Mouse (Mus musculus): Measurements from ENCODE around the gene Sh3glb2. TPM values are rescaled to one million over a fixed set of nuclear protein-coding genes. Genes with fewer than 3 reads are reported as not detected.

The Sh3glb2 gene
- polyA plus RNA-seq, 1 experiment from 2014 or later: 89.3 TPM

- Histone ChIP-seq H3K27me3 (ENCODE audit: insufficient read depth, poor library complexity, severe bottlenecking) (no peaks in the 10 kb centered on the region), H3K4me3 (peak overlapping the region; percentile 89), H3K4me1 (replicated peaks) (peaks cover 46% of the 10 kb centered on the region), H3K36me3 (peaks cover 49% of the 10 kb centered on the region), H3K9me3 (no peaks in the 10 kb centered on the region), H3K27ac (peak overlapping the region; percentile 93)
- DNase-seq (ENCODE audit: low spot score): no peak
- 70% methylated on average over 1 of the region's 1 CpGs for WGBS
Observed at GRCm38 (mm10) chr2:30393370-30393656, 34.2 kb upstream of the Sh3glb2 start.

- WGBS: under 1% methylated on average over 54 of the region's 54 CpGs
- no peaks in the 10 kb centered on the region for H3K9me3 ChIP-seq
Observed at GRCm38 (mm10) chr2:30392577-30393369, 33.6 kb upstream of the Sh3glb2 start.

GRCm38 (mm10) chr2:30392114-30392576 is 33.0 kb upstream of the Sh3glb2 start, which contains the start of gene Dolpp1:
Gene Dolpp1, plus strand, starts transcription at chr2:30392254.
- Histone ChIP-seq H3K36me3 (peaks cover 37% of the 10 kb centered on the region), H3K27me3 (ENCODE audit: insufficient read depth, poor library complexity, severe bottlenecking) (no peaks in the 10 kb centered on the region), H3K4me1 (replicated peaks) (peaks cover 35% of the 10 kb centered on the region), H3K27ac (peak within 1 kb of the TSS; percentile 93), H3K9me3 (no peaks in the 10 kb centered on the region), H3K4me3 (peak within 1 kb of the TSS; percentile 89)
- peak; percentile 99 for DNase-seq (ENCODE audit: low spot score)
- WGBS: under 1% methylated on average over 40 of the region's 40 CpGs

More at GRCm38 (mm10) chr2:30392577-30393369, 33.6 kb upstream of the Sh3glb2 start:
- Histone ChIP-seq H3K27me3 (ENCODE audit: insufficient read depth, poor library complexity, severe bottlenecking) (no peaks in the 10 kb centered on the region), H3K4me1 (replicated peaks) (peaks cover 41% of the 10 kb centered on the region), H3K36me3 (peaks cover 43% of the 10 kb centered on the region), H3K27ac (peak overlapping the region; percentile 93), H3K4me3 (peak overlapping the region; percentile 89)
- peak; percentile 93 for DNase-seq (ENCODE audit: low spot score)

GRCm38 (mm10) chr2:30389000-30389399 is 29.9 kb upstream of the Sh3glb2 start:
- H3K4me3 ChIP-seq: no peak overlapping the region
- H3K9me3 ChIP-seq: no peaks in the 10 kb centered on the region
- DNase-seq (ENCODE audit: low spot score): no peak
- H3K27ac ChIP-seq: no peak overlapping the region
- H3K27me3 ChIP-seq (ENCODE audit: insufficient read depth, poor library complexity, severe bottlenecking): no peaks in the 10 kb centered on the region
- H3K4me1 ChIP-seq (replicated peaks): peaks cover 30% of the 10 kb centered on the region
- WGBS: 92% methylated on average over 2 of the region's 2 CpGs
- H3K36me3 ChIP-seq: peaks cover 31% of the 10 kb centered on the region

GRCm38 (mm10) chr2:30386913-30387312 is 27.8 kb upstream of the Sh3glb2 start:
- Histone ChIP-seq H3K9me3 (no peaks in the 10 kb centered on the region), H3K36me3 (peaks cover 47% of the 10 kb centered on the region), H3K4me3 (no peak overlapping the region), H3K27me3 (ENCODE audit: insufficient read depth, poor library complexity, severe bottlenecking) (no peaks in the 10 kb centered on the region), H3K4me1 (replicated peaks) (peaks cover 14% of the 10 kb centered on the region), H3K27ac (no peak overlapping the region)
- WGBS: 84% methylated on average over 9 of the region's 9 CpGs
- DNase-seq (ENCODE audit: low spot score): no peak

GRCm38 (mm10) chr2:30385591-30385990 is 26.5 kb upstream of the Sh3glb2 start:
- Histone ChIP-seq H3K27ac (no peak overlapping the region), H3K27me3 (ENCODE audit: insufficient read depth, poor library complexity, severe bottlenecking) (no peaks in the 10 kb centered on the region), H3K4me3 (no peak overlapping the region), H3K4me1 (replicated peaks) (peaks cover under 1% of the 10 kb centered on the region; the same call in 1 of the 2 replicates), H3K9me3 (no peaks in the 10 kb centered on the region), H3K36me3 (peaks cover 60% of the 10 kb centered on the region)
- 86% methylated on average over 4 of the region's 4 CpGs for WGBS
- DNase-seq (ENCODE audit: low spot score): no peak

- peaks cover 68% of the 10 kb centered on the region for H3K36me3 ChIP-seq
- H3K4me1 ChIP-seq (replicated peaks): no peaks in the 10 kb centered on the region
- WGBS: 90% methylated on average over 5 of the region's 5 CpGs
- no peak overlapping the region for H3K4me3 ChIP-seq
- no peaks in the 10 kb centered on the region for H3K27me3 ChIP-seq (ENCODE audit: insufficient read depth, poor library complexity, severe bottlenecking)
- no peak overlapping the region for H3K27ac ChIP-seq
- DNase-seq (ENCODE audit: low spot score): no peak
- no peaks in the 10 kb centered on the region for H3K9me3 ChIP-seq
Observed at GRCm38 (mm10) chr2:30384814-30385213, 25.7 kb upstream of the Sh3glb2 start.

GRCm38 (mm10) chr2:30381377-30381725 is 22.2 kb upstream of the Sh3glb2 start:
- no peaks in the 10 kb centered on the region for H3K4me1 ChIP-seq (replicated peaks)
- no peaks in the 10 kb centered on the region for H3K27me3 ChIP-seq (ENCODE audit: insufficient read depth, poor library complexity, severe bottlenecking)
- H3K9me3 ChIP-seq: no peaks in the 10 kb centered on the region
- H3K27ac ChIP-seq: no peak overlapping the region
- H3K36me3 ChIP-seq: peaks cover 100% of the 10 kb centered on the region
- no peak overlapping the region for H3K4me3 ChIP-seq
- 94% methylated on average over 4 of the region's 4 CpGs for WGBS
- DNase-seq (ENCODE audit: low spot score): no peak

GRCm38 (mm10) chr2:30380564-30381376 is 21.6 kb upstream of the Sh3glb2 start:
- DNase-seq (ENCODE audit: low spot score): no peak
- peaks cover 100% of the 10 kb centered on the region for H3K36me3 ChIP-seq
- no peaks in the 10 kb centered on the region for H3K4me1 ChIP-seq (replicated peaks)
- H3K27me3 ChIP-seq (ENCODE audit: insufficient read depth, poor library complexity, severe bottlenecking): no peaks in the 10 kb centered on the region
- WGBS: 85% methylated on average over 10 of the region's 10 CpGs
- H3K4me3 ChIP-seq: no peak overlapping the region
- peak overlapping the region; percentile 23; the same call in 1 of the 2 replicates for H3K27ac ChIP-seq
- H3K9me3 ChIP-seq: no peaks in the 10 kb centered on the region

- Histone ChIP-seq H3K27me3 (ENCODE audit: insufficient read depth, poor library complexity, severe bottlenecking) (no peaks in the 10 kb centered on the region), H3K36me3 (peaks cover 99% of the 10 kb centered on the region), H3K9me3 (no peaks in the 10 kb centered on the region), H3K27ac (no peak overlapping the region; the same call in 1 of the 2 replicates), H3K4me3 (no peak overlapping the region), H3K4me1 (replicated peaks) (no peaks in the 10 kb centered on the region)
- no peak for DNase-seq (ENCODE audit: low spot score)
- 89% methylated on average over 7 of the region's 7 CpGs for WGBS
Observed at GRCm38 (mm10) chr2:30379307-30379706, 20.2 kb upstream of the Sh3glb2 start.

GRCm38 (mm10) chr2:30377721-30378120 is 18.6 kb upstream of the Sh3glb2 start:
- H3K36me3 ChIP-seq: peaks cover 99% of the 10 kb centered on the region
- H3K9me3 ChIP-seq: no peaks in the 10 kb centered on the region
- H3K27me3 ChIP-seq (ENCODE audit: insufficient read depth, poor library complexity, severe bottlenecking): no peaks in the 10 kb centered on the region
- DNase-seq (ENCODE audit: low spot score): no peak
- WGBS: 86% methylated on average over 5 of the region's 5 CpGs
- no peak overlapping the region for H3K27ac ChIP-seq
- H3K4me1 ChIP-seq (replicated peaks): no peaks in the 10 kb centered on the region
- H3K4me3 ChIP-seq: no peak overlapping the region

- H3K27me3 ChIP-seq (ENCODE audit: insufficient read depth, poor library complexity, severe bottlenecking): no peaks in the 10 kb centered on the region
- H3K36me3 ChIP-seq: peaks cover 99% of the 10 kb centered on the region
- no peaks in the 10 kb centered on the region for H3K4me1 ChIP-seq (replicated peaks)
- no peak overlapping the region for H3K4me3 ChIP-seq
- H3K27ac ChIP-seq: no peak overlapping the region
- H3K9me3 ChIP-seq: no peaks in the 10 kb centered on the region
- 95% methylated on average over 10 of the region's 10 CpGs for whole genome bisulfite sequencing
- DNase-seq (ENCODE audit: low spot score): no peak
Observed at GRCm38 (mm10) chr2:30375893-30376292, 16.8 kb upstream of the Sh3glb2 start.

GRCm38 (mm10) chr2:30372726-30373125 is 13.6 kb upstream of the Sh3glb2 start:
- H3K9me3 ChIP-seq: no peaks in the 10 kb centered on the region
- 98% methylated on average over 5 of the region's 5 CpGs for WGBS
- peaks cover 99% of the 10 kb centered on the region for H3K36me3 ChIP-seq
- H3K4me3 ChIP-seq: no peak overlapping the region
- H3K27ac ChIP-seq: no peak overlapping the region
- DNase-seq (ENCODE audit: low spot score): no peak
- H3K27me3 ChIP-seq (ENCODE audit: insufficient read depth, poor library complexity, severe bottlenecking): no peaks in the 10 kb centered on the region
- H3K4me1 ChIP-seq (replicated peaks): no peaks in the 10 kb centered on the region
